ENCODE assay signal across 8 mouse cellular contexts in genomic region chr15:101388034-101388541, GRCm38 (mm10). TPM values are rescaled to one million over a fixed set of nuclear protein-coding genes. Genes with fewer than 3 reads are reported as not detected.
DNase-seq lines count a peak whose midpoint lies in the region; ATAC-seq and TF ChIP-seq lines count a peak whose summit lies in the region.

No protein-coding gene starts in this region.

- ATAC-seq in heart, embryonic 15.5 days (replicated peaks; ENCODE audit: insufficient number of reproducible peaks, insufficient read depth, low FRiP score, low read depth) = 0 out of 2 replicates have a peak, but pooled peaks have one; percentile 41

- WGBS in heart, embryonic 15.5 days = 21% methylated on average over 5 of the region's 5 CpGs
- WGBS in lung, adult 2 months = 10% methylated on average over 5 of the region's 5 CpGs

- TF ChIP-seq CTCF in lung, adult 2 months (IDR thresholded peaks at IDR 0.05; ENCODE audit: insufficient read depth, low read length) = peak; percentile 65

- H3K4me3 ChIP-seq in heart, embryonic 15.5 days = no peak overlapping the region
- H3K4me3 ChIP-seq in lung, adult 2 months (replicated peaks; ENCODE audit: extremely low read depth, low read depth, low read length) = no peak overlapping the region

- peaks cover 26% of the 10 kb centered on the region for H3K4me1 ChIP-seq in heart, embryonic 15.5 days (replicated peaks)
- H3K4me1 ChIP-seq in lung, adult 2 months (ENCODE audit: control insufficient read depth, insufficient read depth, low read length) = peaks cover 9% of the 10 kb centered on the region; the same call in 1 of the 2 replicates

- H3K4me2 ChIP-seq in heart, embryonic 15.5 days = no peak overlapping the region

- H3K9ac ChIP-seq in heart, embryonic 15.5 days = no peak overlapping the region

- H3K36me3 ChIP-seq in heart, embryonic 15.5 days = no peaks in the 10 kb centered on the region

- H3K27me3 ChIP-seq in heart, embryonic 15.5 days = no peaks in the 10 kb centered on the region

- DNase-seq in heart, postnatal 4 days = no peak
- DNase-seq in 3T3-L1 (ENCODE audit: low read depth, low spot score) (peak; percentile 88), R1 (ENCODE audit: low read depth, low spot score) (peak; percentile 23)
- DNase-seq in lung, adult 2 months = peak; percentile 50
- DNase-seq in testis, postnatal 10 days (ENCODE audit: low spot score) = no peak
- DNase-seq in spleen, postnatal 36 days (ENCODE audit: low spot score in 2 of 2) = no peak
- DNase-seq in heart, postnatal 36 days = no peak

- H3K9me3 ChIP-seq in heart, embryonic 15.5 days (replicated peaks) = no peaks in the 10 kb centered on the region

- TF ChIP-seq POLR2A in lung, adult 2 months (IDR thresholded peaks at IDR 0.05; ENCODE audit: borderline replicate concordance, extremely low read depth, low read depth, low read length) = no peak

- intact Hi-C loops in heart, postnatal 36 days (cut with DNase I) = no loop called here

- no peak overlapping the region for H3K27ac ChIP-seq in heart, embryonic 15.5 days

RNA-seq across cellular contexts. Expression of gene Krt80, which starts 18.1 kb away (rescaled TPM):
- 7.4 and 8.1 TPM in 2 replicates for polyA plus RNA-seq in heart, embryonic 15.5 days (2015; fragmentation: Nextera tagmentation; extraction: Ambion mirVana)
- 10 to 100 TPM; 10.1 to 11.2 TPM for total RNA-seq in heart, postnatal 4 days (2021)
- 130 and 155 TPM in 2 replicates for polyA plus RNA-seq in lung, adult 2 months (2012; rRNA removed)
- 1 to 10 TPM; 2.0 to 2.1 TPM for total RNA-seq in heart, postnatal 36 days (2021)

RNA-seq across cellular contexts. Expression of gene Krt7, which starts 22.8 kb away (rescaled TPM):
- polyA plus RNA-seq in heart, embryonic 15.5 days (2015; fragmentation: Nextera tagmentation; extraction: Ambion mirVana) = 17.4 and 28.2 TPM in 2 replicates
- total RNA-seq in heart, postnatal 4 days (2021) = 1 to 10 TPM; 9.3 to 10.0 TPM
- 136 and 143 TPM in 2 replicates for polyA plus RNA-seq in lung, adult 2 months (2012; rRNA removed)
- 1 to 10 TPM; 2.1 to 2.9 TPM for total RNA-seq in heart, postnatal 36 days (2021)

RNA-seq across cellular contexts. Expression of gene Krt87, which starts 50.5 kb away (rescaled TPM):
- polyA plus RNA-seq in heart, embryonic 15.5 days (2015; fragmentation: Nextera tagmentation; extraction: Ambion mirVana) = 0.15 TPM in 1 of 2 replicates, not detected in the other
- total RNA-seq in heart, postnatal 4 days (2021) = not detected
- 0.24 and 0.44 TPM in 2 replicates for polyA plus RNA-seq in lung, adult 2 months (2012; rRNA removed)
- not detected for total RNA-seq in heart, postnatal 36 days (2021)

RNA-seq across cellular contexts. Expression of gene Krt88, which starts 59.5 kb away (rescaled TPM):
- not detected in 2 replicates for polyA plus RNA-seq in heart, embryonic 15.5 days (2015; fragmentation: Nextera tagmentation; extraction: Ambion mirVana)
- total RNA-seq in heart, postnatal 4 days (2021) = not detected
- polyA plus RNA-seq in lung, adult 2 months (2012; rRNA removed) = not detected in 2 replicates
- total RNA-seq in heart, postnatal 36 days (2021) = not detected

Comparison
In these comparisons a context has a peak if more than half of its experiments do, and no peak if none do; other contexts are left out.
1. DNase-seq: peak in 3T3-L1 (single experiment), R1 (single experiment) and lung, adult 2 months (single experiment); none in heart, postnatal 4 days (single experiment), testis, postnatal 10 days (single experiment), spleen, postnatal 36 days (0 of 2) and heart, postnatal 36 days (0 of 2).